Mouse (Mus musculus) brain, embryonic 14.5 days (tissue): ENCODE results near the gene Ankfy1.

Experiments
- CTCF ChIP-seq: fragments of 200-500 bp; IDR thresholded peaks from 2 replicates; pipeline ENCODE4 v1.5.1; 2012; ENCODE audit warnings: inconsistent platforms, mild to moderate bottlenecking, moderate library complexity, borderline replicate concordance; ENCODE audit not compliant: insufficient read depth, insufficient read length; ENCODE audit errors: extremely low read depth
- POLR2A ChIP-seq: fragments of 200-500 bp; IDR thresholded peaks from 2 replicates; pipeline ENCODE4 v1.6.1; 2012; ENCODE audit warnings: mild to moderate bottlenecking, inconsistent platforms, borderline replicate concordance; ENCODE audit not compliant: poor library complexity, insufficient read depth, insufficient read length, severe bottlenecking; ENCODE audit errors: extremely low read depth

GRCm38 (mm10) chr11:72796296-72796687 is 106.5 kb downstream of the Ankfy1 start:
- TF ChIP-seq CTCF (no peak), POLR2A (no peak)
